Mouse (Mus musculus) small intestine, adult 2 months (tissue): Measurements from ENCODE around the gene Cntn5.

Experiments
- CTCF ChIP-seq: fragments of 200-500 bp; IDR thresholded peaks from 2 replicates; pipeline ENCODE4 v1.5.1; 2012; ENCODE audit warnings: low read depth, mild to moderate bottlenecking, control low read depth, inconsistent platforms, low read length, moderate library complexity, mixed read lengths; ENCODE audit not compliant: insufficient replicate concordance, insufficient read length; ENCODE audit errors: extremely low read depth
- POLR2A ChIP-seq: fragments of 200-500 bp; IDR thresholded peaks from 2 replicates; pipeline ENCODE4 v1.6.1; 2012; ENCODE audit warnings: low read depth, mild to moderate bottlenecking, control low read depth, inconsistent platforms, low read length, moderate library complexity

GRCm38 (mm10) chr9:10366246-10366955 lies 538.2 kb downstream of the Cntn5 start:
- TF ChIP-seq POLR2A (no peak), CTCF (no peak)
